Mouse (Mus musculus): ENCODE results near the gene Capza2. TPM values are rescaled to one million over a fixed set of nuclear protein-coding genes. Genes with fewer than 3 reads are reported as not detected.

Gene Capza2
- total RNA-seq, 1 experiment = 73.4 TPM

GRCm38 (mm10) chr6:17634992-17635391 lies 1.0 kb upstream of the Capza2 start:
- Histone ChIP-seq H3K27ac (ENCODE audit: insufficient read depth, low read depth, low read length, poor library complexity, severe bottlenecking) (no peak overlapping the region), H3K9ac (ENCODE audit: insufficient read depth, low read depth, low read length, poor library complexity, severe bottlenecking) (no peak overlapping the region), H3K4me1 (ENCODE audit: control insufficient read depth in 2 of 2, insufficient read depth in 2 of 2, low read length in 2 of 2, poor library complexity in 1 of 2) (peaks cover 1 to 5% of the 10 kb centered on the region in 2 experiments; a peak in 2 of 4 replicates), H3K9me3 (ENCODE audit: control insufficient read depth, insufficient read depth, low read depth, low read length) (no peaks in the 10 kb centered on the region), H3K4me3 (ENCODE audit: insufficient read depth in 1 of 2, low read depth in 1 of 2, low read length in 2 of 2, poor library complexity in 1 of 2, severe bottlenecking in 1 of 2) (no peak overlapping the region), H3K36me3 (ENCODE audit: control insufficient read depth, insufficient read depth, low read length, poor library complexity, severe bottlenecking) (no peaks in the 10 kb centered on the region)
- TF ChIP-seq MAFK (IDR thresholded peaks at IDR 0.05; ENCODE audit: insufficient read depth, low read depth, low read length) (no peak), HCFC1 (IDR thresholded peaks at IDR 0.05; ENCODE audit: borderline replicate concordance, insufficient read depth, low read length) (no peak), ZNF384 (IDR thresholded peaks at IDR 0.05; ENCODE audit: low read depth, low read length) (no peak), ZC3H11A (IDR thresholded peaks at IDR 0.05; ENCODE audit: borderline replicate concordance, low read depth, low read length) (no peak), CHD2 (IDR thresholded peaks at IDR 0.05; ENCODE audit: low read depth, low read length) (no peak)
- no peak for DNase-seq (ENCODE audit: low read depth, low spot score)
- in situ Hi-C loops (cut with MboI; ENCODE audit: low sequenced_read_pairs in 2 of 2, unreplicated experiment in 2 of 2) = no loop called here

- DNase-seq (ENCODE audit: low read depth, low spot score) = peak; percentile 76
- peak overlapping the region; percentile 83 for H3K9ac ChIP-seq (ENCODE audit: insufficient read depth, low read depth, low read length, poor library complexity, severe bottlenecking)
- peaks cover 1 to 4% of the 10 kb centered on the region in 2 experiments; a peak in 1 of 4 replicates for H3K4me1 ChIP-seq (ENCODE audit: control insufficient read depth in 2 of 2, insufficient read depth in 2 of 2, low read length in 2 of 2, poor library complexity in 1 of 2)
- in situ Hi-C loops (cut with MboI; ENCODE audit: low sequenced_read_pairs in 2 of 2, unreplicated experiment in 2 of 2) = no loop called here
- no peaks in the 10 kb centered on the region for H3K9me3 ChIP-seq (ENCODE audit: control insufficient read depth, insufficient read depth, low read depth, low read length)
- H3K27ac ChIP-seq (ENCODE audit: insufficient read depth, low read depth, low read length, poor library complexity, severe bottlenecking) = peak overlapping the region; percentile 80; the same call in 1 of the 2 replicates
- H3K36me3 ChIP-seq (ENCODE audit: control insufficient read depth, insufficient read depth, low read length, poor library complexity, severe bottlenecking) = no peaks in the 10 kb centered on the region
- peak overlapping the region; percentile 89 to 93 for H3K4me3 ChIP-seq (ENCODE audit: insufficient read depth in 1 of 2, low read depth in 1 of 2, low read length in 2 of 2, poor library complexity in 1 of 2, severe bottlenecking in 1 of 2)
- no peak for TF ChIP-seq ZNF384 (IDR thresholded peaks at IDR 0.05; ENCODE audit: low read depth, low read length)
- no peak for TF ChIP-seq CHD2 (IDR thresholded peaks at IDR 0.05; ENCODE audit: low read depth, low read length)
- TF ChIP-seq MAFK (IDR thresholded peaks at IDR 0.05; ENCODE audit: insufficient read depth, low read depth, low read length) = no peak
- no peak for TF ChIP-seq ZC3H11A (IDR thresholded peaks at IDR 0.05; ENCODE audit: borderline replicate concordance, low read depth, low read length)
- no peak for TF ChIP-seq HCFC1 (IDR thresholded peaks at IDR 0.05; ENCODE audit: borderline replicate concordance, insufficient read depth, low read length)
Observed at GRCm38 (mm10) chr6:17636764-17637170, 733 bp downstream of the Capza2 start.

GRCm38 (mm10) chr6:17637205-17638203 lies 1.5 kb downstream of the Capza2 start:
- TF ChIP-seq HCFC1 (IDR thresholded peaks at IDR 0.05; ENCODE audit: borderline replicate concordance, insufficient read depth, low read length) (no peak), CHD2 (IDR thresholded peaks at IDR 0.05; ENCODE audit: low read depth, low read length) (no peak), MAFK (IDR thresholded peaks at IDR 0.05; ENCODE audit: insufficient read depth, low read depth, low read length) (no peak), ZNF384 (IDR thresholded peaks at IDR 0.05; ENCODE audit: low read depth, low read length) (no peak)
- Histone ChIP-seq H3K9ac (ENCODE audit: insufficient read depth, low read depth, low read length, poor library complexity, severe bottlenecking) (peak overlapping the region; percentile 83), H3K9me3 (ENCODE audit: control insufficient read depth, insufficient read depth, low read depth, low read length) (no peaks in the 10 kb centered on the region), H3K36me3 (ENCODE audit: control insufficient read depth, insufficient read depth, low read length, poor library complexity, severe bottlenecking) (no peaks in the 10 kb centered on the region), H3K4me3 (ENCODE audit: insufficient read depth in 1 of 2, low read depth in 1 of 2, low read length in 2 of 2, poor library complexity in 1 of 2, severe bottlenecking in 1 of 2) (peak overlapping the region; percentile 89 to 93), H3K27ac (ENCODE audit: insufficient read depth, low read depth, low read length, poor library complexity, severe bottlenecking) (peak overlapping the region; percentile 80; the same call in 1 of the 2 replicates), H3K4me1 (ENCODE audit: control insufficient read depth in 2 of 2, insufficient read depth in 2 of 2, low read length in 2 of 2, poor library complexity in 1 of 2) (peaks cover 1 to 4% of the 10 kb centered on the region in 2 experiments; a peak in 1 of 4 replicates)
- in situ Hi-C loops (cut with MboI; ENCODE audit: low sequenced_read_pairs in 2 of 2, unreplicated experiment in 2 of 2) = no loop called here
- no peak for DNase-seq (ENCODE audit: low read depth, low spot score)

GRCm38 (mm10) chr6:17640031-17640430 lies 4.0 kb downstream of the Capza2 start:
- DNase-seq (ENCODE audit: low read depth, low spot score) = no peak
- Histone ChIP-seq H3K4me3 (ENCODE audit: insufficient read depth in 1 of 2, low read depth in 1 of 2, low read length in 2 of 2, poor library complexity in 1 of 2, severe bottlenecking in 1 of 2) (peak overlapping the region in 1 of 2 experiments; percentile 12; a peak in 2 of 4 replicates), H3K9me3 (ENCODE audit: control insufficient read depth, insufficient read depth, low read depth, low read length) (no peaks in the 10 kb centered on the region), H3K36me3 (ENCODE audit: control insufficient read depth, insufficient read depth, low read length, poor library complexity, severe bottlenecking) (no peaks in the 10 kb centered on the region), H3K9ac (ENCODE audit: insufficient read depth, low read depth, low read length, poor library complexity, severe bottlenecking) (peak overlapping the region; percentile 38; the same call in 1 of the 2 replicates), H3K27ac (ENCODE audit: insufficient read depth, low read depth, low read length, poor library complexity, severe bottlenecking) (no peak overlapping the region), H3K4me1 (ENCODE audit: control insufficient read depth in 2 of 2, insufficient read depth in 2 of 2, low read length in 2 of 2, poor library complexity in 1 of 2) (peaks cover 1 to 4% of the 10 kb centered on the region in 2 experiments; a peak in 1 of 4 replicates)
- in situ Hi-C loops (cut with MboI; ENCODE audit: low sequenced_read_pairs in 2 of 2, unreplicated experiment in 2 of 2) = no loop called here
- TF ChIP-seq HCFC1 (IDR thresholded peaks at IDR 0.05; ENCODE audit: borderline replicate concordance, insufficient read depth, low read length) (no peak), CHD2 (IDR thresholded peaks at IDR 0.05; ENCODE audit: low read depth, low read length) (no peak), MAFK (IDR thresholded peaks at IDR 0.05; ENCODE audit: insufficient read depth, low read depth, low read length) (no peak), ZC3H11A (IDR thresholded peaks at IDR 0.05; ENCODE audit: borderline replicate concordance, low read depth, low read length) (no peak), ZNF384 (IDR thresholded peaks at IDR 0.05; ENCODE audit: low read depth, low read length) (no peak)

Measured in ES-E14 (cell line).